ENCODE assay signal across 19 mouse cellular contexts in genomic region chr13:107588399-107589002, GRCm38 (mm10).
DNase-seq lines count a peak whose midpoint lies in the region; ATAC-seq and TF ChIP-seq lines count a peak whose summit lies in the region.
"Had no signal": no experiment of that assay in that cellular context is flagged by ENCODE, and none has a peak within 500 bp of the region (broad histone marks: within the 10 kb centered on the region; RNA-seq: fewer than 3 reads in every experiment).

No protein-coding gene starts in this region.

- H3K36me3 ChIP-seq in hindbrain, embryonic 15.5 days: no peaks in the 10 kb centered on the region
- no peaks in the 10 kb centered on the region for H3K36me3 ChIP-seq in hindbrain, embryonic 14.5 days (replicated peaks; ENCODE audit: control insufficient read depth, insufficient read depth)
- no peaks in the 10 kb centered on the region for H3K36me3 ChIP-seq in forebrain, embryonic 13.5 days (ENCODE audit: poor library complexity, severe bottlenecking)
- H3K36me3 ChIP-seq in stomach, postnatal 0 days (ENCODE audit: control insufficient read depth, insufficient read depth, low read length): no peaks in the 10 kb centered on the region
- H3K36me3 ChIP-seq: embryonic facial prominence, embryonic 13.5 days; G1E; heart, embryonic 12.5 days had no signal

- H3K9ac ChIP-seq in hindbrain, embryonic 15.5 days: no peak overlapping the region
- H3K9ac ChIP-seq in hindbrain, embryonic 14.5 days: no peak overlapping the region
- no peak overlapping the region for H3K9ac ChIP-seq in forebrain, embryonic 13.5 days
- no peak overlapping the region for H3K9ac ChIP-seq in stomach, postnatal 0 days (ENCODE audit: low read length)
- H3K9ac ChIP-seq: embryonic facial prominence, embryonic 13.5 days; heart, embryonic 12.5 days had no signal

- TF ChIP-seq POLR2A in olfactory bulb, adult 2 months (IDR thresholded peaks at IDR 0.05; ENCODE audit: insufficient read depth, low read depth, low read length): no peak

- H3K9me3 ChIP-seq in hindbrain, embryonic 15.5 days: no peaks in the 10 kb centered on the region
- H3K9me3 ChIP-seq in hindbrain, embryonic 14.5 days (ENCODE audit: control insufficient read depth, low read length): no peaks in the 10 kb centered on the region
- no peaks in the 10 kb centered on the region for H3K9me3 ChIP-seq in forebrain, embryonic 13.5 days (replicated peaks)
- H3K9me3 ChIP-seq in stomach, postnatal 0 days (ENCODE audit: control insufficient read depth, low read length): no peaks in the 10 kb centered on the region
- H3K9me3 ChIP-seq: embryonic facial prominence, embryonic 13.5 days; G1E; heart, embryonic 12.5 days had no signal

- H3K27ac ChIP-seq in hindbrain, embryonic 15.5 days (replicated peaks): no peak overlapping the region
- no peak overlapping the region for H3K27ac ChIP-seq in hindbrain, embryonic 14.5 days
- 0 out of 2 replicates have a peak overlapping the region, but pooled peaks have one; percentile 25 for H3K27ac ChIP-seq in forebrain, embryonic 13.5 days
- 0 out of 2 replicates have a peak overlapping the region, but pooled peaks have one; percentile 13 for H3K27ac ChIP-seq in olfactory bulb, adult 2 months (ENCODE audit: insufficient read depth, low read depth, low read length)
- no peak overlapping the region for H3K27ac ChIP-seq in stomach, postnatal 0 days (replicated peaks)
- H3K27ac ChIP-seq: embryonic facial prominence, embryonic 13.5 days; hindbrain, postnatal 0 days had no signal

- peaks cover 13% of the 10 kb centered on the region for H3K4me1 ChIP-seq in hindbrain, embryonic 15.5 days (replicated peaks)
- H3K4me1 ChIP-seq in hindbrain, embryonic 14.5 days (replicated peaks; ENCODE audit: control insufficient read depth, insufficient read depth, low read length): peaks cover 13% of the 10 kb centered on the region
- H3K4me1 ChIP-seq in forebrain, embryonic 13.5 days: peaks cover 17% of the 10 kb centered on the region
- peaks cover 7% of the 10 kb centered on the region for H3K4me1 ChIP-seq in olfactory bulb, adult 2 months (ENCODE audit: control insufficient read depth, insufficient read depth, low read length)
- no peaks in the 10 kb centered on the region for H3K4me1 ChIP-seq in stomach, postnatal 0 days (replicated peaks; ENCODE audit: control insufficient read depth, insufficient read depth)

- no peak for TF ChIP-seq EP300 in stomach, postnatal 0 days (optimal IDR thresholded peaks at IDR 0.05)

- no peaks in the 10 kb centered on the region for H3K27me3 ChIP-seq in hindbrain, embryonic 15.5 days
- H3K27me3 ChIP-seq in hindbrain, embryonic 14.5 days (ENCODE audit: control insufficient read depth, insufficient read depth, low read length): no peaks in the 10 kb centered on the region
- H3K27me3 ChIP-seq in forebrain, embryonic 13.5 days: no peaks in the 10 kb centered on the region
- H3K27me3 ChIP-seq in stomach, postnatal 0 days (ENCODE audit: control insufficient read depth, insufficient read depth, low read length): no peaks in the 10 kb centered on the region
- H3K27me3 ChIP-seq: embryonic facial prominence, embryonic 13.5 days; heart, embryonic 12.5 days had no signal

- no peak for DNase-seq in hindbrain, embryonic 14.5 days (ENCODE audit: low spot score)
- DNase-seq in liver: no peak
- no peak for DNase-seq in stomach, postnatal 0 days (ENCODE audit: low spot score)
- DNase-seq: adrenal gland, postnatal 14 days; B cell, adult 2 months; cerebellum, adult 18-20 months; cerebellum, adult 9-11 months; cerebellum, postnatal 36 days; gastrocnemius, postnatal 10 days; kidney, adult 18-20 months had no signal

- 45% methylated on average over 9 of the region's 9 CpGs for WGBS in hindbrain, embryonic 15.5 days
- 42% methylated on average over 9 of the region's 9 CpGs for WGBS in hindbrain, embryonic 14.5 days
- WGBS in forebrain, embryonic 13.5 days: 24% methylated on average over 9 of the region's 9 CpGs
- WGBS in olfactory bulb, adult 2 months: 41% methylated on average over 9 of the region's 9 CpGs
- 58% methylated on average over 9 of the region's 9 CpGs for WGBS in stomach, postnatal 0 days

- 0 out of 2 replicates have a peak, but pooled peaks have one; percentile 30 for ATAC-seq in hindbrain, embryonic 15.5 days (ENCODE audit: low FRiP score, low read depth)
- ATAC-seq in hindbrain, embryonic 14.5 days (ENCODE audit: low FRiP score): no peak
- peak; percentile 76 for ATAC-seq in forebrain, embryonic 13.5 days
- no peak for ATAC-seq in megakaryocyte-erythroid progenitor cell, adult 5-6 weeks (replicated peaks; ENCODE audit: low FRiP score, low TSS enrichment, poor library complexity, severe bottlenecking)
- ATAC-seq in stomach, postnatal 0 days (ENCODE audit: low FRiP score, low TSS enrichment): no peak
- ATAC-seq: CD4-positive, CD25-positive, alpha-beta regulatory T cell, adult 4 months; hindbrain, postnatal 0 days had no signal

- H3K4me2 ChIP-seq in hindbrain, embryonic 15.5 days: no peak overlapping the region
- H3K4me2 ChIP-seq in hindbrain, embryonic 14.5 days (replicated peaks): no peak overlapping the region
- H3K4me2 ChIP-seq in forebrain, embryonic 13.5 days: 0 out of 2 replicates have a peak overlapping the region, but pooled peaks have one; percentile 1
- no peak overlapping the region for H3K4me2 ChIP-seq in stomach, postnatal 0 days (replicated peaks; ENCODE audit: low read depth)
- H3K4me2 ChIP-seq: embryonic facial prominence, embryonic 13.5 days; heart, embryonic 12.5 days had no signal

- TF ChIP-seq CTCF in olfactory bulb, adult 2 months (IDR thresholded peaks at IDR 0.05; ENCODE audit: insufficient read depth, low read depth, low read length): no peak
- no peak for TF ChIP-seq CTCF in stomach, postnatal 0 days (IDR thresholded peaks at IDR 0.05; ENCODE audit: low read depth)

- H3K4me3 ChIP-seq in hindbrain, embryonic 15.5 days: no peak overlapping the region
- H3K4me3 ChIP-seq in hindbrain, embryonic 14.5 days (replicated peaks; ENCODE audit: low read length): no peak overlapping the region
- H3K4me3 ChIP-seq in forebrain, embryonic 13.5 days: no peak overlapping the region
- no peak overlapping the region for H3K4me3 ChIP-seq in olfactory bulb, adult 2 months (ENCODE audit: insufficient read depth, low read depth, low read length)
- H3K4me3 ChIP-seq in stomach, postnatal 0 days (ENCODE audit: low read depth, low read length): no peak overlapping the region
- H3K4me3 ChIP-seq: embryonic facial prominence, embryonic 13.5 days; heart, embryonic 12.5 days had no signal

Comparison
In these comparisons a context has a peak if more than half of its experiments do, and no peak if none do; other contexts are left out.
1. ATAC-seq: peak in hindbrain, embryonic 15.5 days (single experiment) and forebrain, embryonic 13.5 days (single experiment); none in hindbrain, embryonic 14.5 days (single experiment), megakaryocyte-erythroid progenitor cell, adult 5-6 weeks (single experiment) and stomach, postnatal 0 days (single experiment).
2. H3K27ac ChIP-seq: peak in forebrain, embryonic 13.5 days (single experiment) and olfactory bulb, adult 2 months (single experiment); none in hindbrain, embryonic 15.5 days (single experiment), hindbrain, embryonic 14.5 days (single experiment) and stomach, postnatal 0 days (single experiment).